Mouse (Mus musculus) right cerebral cortex, postnatal 25 days (tissue): ENCODE measurements around the gene Chrna3.

Source experiments
- DNase-seq: peaks from one replicate; pipeline ENCODE4 v3.0.0; 2022

Chrna3 gene

DNA sequence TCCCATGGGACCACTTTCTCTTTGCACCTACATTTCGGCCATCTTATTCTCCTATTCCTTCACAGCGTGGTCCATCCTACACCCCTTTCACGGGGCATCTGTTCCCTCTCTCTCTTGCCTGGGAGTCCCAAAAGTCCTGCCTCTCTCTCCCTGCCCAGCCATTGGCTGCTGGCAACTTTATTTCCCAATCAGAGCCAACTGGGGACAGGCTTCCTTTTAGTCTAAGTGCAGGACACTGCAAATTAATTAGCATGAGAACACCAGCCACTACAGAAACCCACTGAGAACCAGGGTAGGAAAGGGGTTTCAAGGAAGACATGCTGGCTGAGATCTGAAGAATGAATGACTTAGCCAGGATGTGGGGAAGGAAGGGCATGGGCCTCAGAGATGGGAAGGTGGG, 32.0 kb downstream of the Chrna3 start:
- no peak for DNase-seq

DNA sequence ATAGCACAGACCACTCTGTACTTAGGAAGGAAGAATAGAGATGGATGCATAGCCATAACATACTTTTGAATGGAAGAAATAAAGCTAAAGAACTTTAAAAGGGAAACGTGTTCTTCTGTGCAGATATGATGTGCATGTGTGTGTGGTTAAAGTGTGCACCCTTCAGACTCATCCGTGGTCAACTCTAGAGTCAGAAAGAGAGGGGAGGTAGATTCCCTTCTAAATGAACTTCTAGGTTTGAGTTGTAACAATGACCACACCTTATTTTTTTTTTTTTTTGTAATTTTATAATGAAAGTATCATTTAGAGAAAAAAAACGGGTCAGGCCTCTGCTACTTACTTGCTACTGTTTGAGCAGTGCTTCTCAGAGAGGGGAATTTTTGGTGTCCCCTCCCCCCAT, 36.0 kb downstream of the Chrna3 start:
- DNase-seq = no peak

DNA sequence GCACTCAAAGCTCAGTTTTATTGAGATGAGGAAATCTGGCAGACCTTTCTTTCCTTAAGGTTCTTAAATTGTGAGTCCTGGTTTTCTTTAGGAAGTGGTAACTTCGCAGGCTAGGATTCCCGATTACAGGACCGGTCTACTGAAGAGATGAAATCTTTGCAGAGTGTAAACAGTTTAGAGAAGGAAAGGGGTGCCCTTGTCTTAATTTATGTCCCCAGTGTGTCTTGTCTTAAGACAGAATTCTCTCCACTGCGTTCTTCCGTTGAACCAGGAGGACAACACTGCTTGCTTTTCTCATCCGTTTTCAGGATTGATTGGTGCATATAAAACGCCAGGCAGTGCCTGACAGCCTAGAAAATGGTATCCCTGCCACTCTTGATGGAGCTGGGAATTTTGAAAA, 44.0 kb downstream of the Chrna3 start:
- no peak for DNase-seq

DNA sequence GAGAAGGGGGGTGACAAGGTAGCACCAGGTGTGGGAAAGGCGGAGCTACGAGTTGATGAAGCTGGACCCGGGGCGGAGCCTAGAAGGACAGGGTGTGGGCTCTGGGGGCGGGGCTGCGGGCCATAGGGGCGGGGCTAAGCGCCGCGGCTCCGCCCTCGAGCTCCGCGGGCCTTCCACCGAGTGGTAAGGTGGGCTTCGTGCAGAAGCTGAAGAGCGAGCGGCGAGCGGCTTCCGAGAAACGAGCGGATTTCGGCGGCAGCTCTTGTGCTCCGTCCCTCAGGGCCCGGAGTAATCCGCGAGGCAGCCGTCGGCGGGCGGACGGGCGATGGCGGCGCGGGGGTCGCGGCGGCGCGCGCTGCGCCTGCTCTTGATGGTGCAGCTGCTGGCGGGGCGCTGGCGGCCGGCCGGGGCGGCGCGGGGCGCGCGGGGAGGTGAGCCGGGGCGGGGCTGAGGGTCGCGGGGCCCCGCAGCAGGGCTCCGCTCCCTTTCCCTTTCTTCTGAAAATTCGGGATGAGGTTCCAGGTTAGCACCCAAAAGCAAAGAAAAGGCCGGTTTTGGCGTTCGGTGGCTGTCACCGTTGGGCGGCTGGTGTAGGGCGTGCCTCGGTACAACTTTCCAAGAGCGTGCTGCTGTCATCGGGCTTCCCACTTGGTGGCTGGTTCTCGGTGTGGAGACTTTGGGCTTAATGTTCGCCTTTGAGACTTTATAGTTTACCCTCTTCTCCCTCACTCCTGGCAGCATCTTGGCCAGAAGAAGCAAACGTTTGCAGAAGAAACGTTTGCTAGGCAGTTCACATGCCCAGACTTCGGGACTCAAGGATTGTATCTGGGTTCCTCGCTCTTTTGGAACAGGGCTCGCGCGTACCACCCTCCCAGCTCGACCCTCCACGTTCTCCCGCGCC, 44.8 kb downstream of the Chrna3 start:
- DNase-seq = peak; percentile 12

DNA sequence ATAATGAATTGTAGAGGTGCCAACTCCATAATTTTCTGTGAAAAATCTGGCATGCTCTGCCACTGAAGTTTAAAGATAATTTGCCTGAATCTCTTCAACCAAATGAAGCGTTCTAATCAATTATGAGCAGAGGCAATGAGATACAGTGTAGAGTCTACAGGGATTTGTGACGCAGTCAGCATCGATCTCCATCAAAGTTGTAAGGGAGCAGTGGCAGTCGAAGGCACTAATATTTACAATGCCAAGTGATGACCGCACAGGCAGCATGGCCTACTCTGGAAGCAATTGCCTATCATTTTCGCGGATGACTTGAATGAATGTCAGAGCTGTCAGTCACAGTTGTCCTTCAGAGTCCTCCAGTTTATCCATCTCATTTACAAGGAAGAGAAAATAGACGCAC, 45.7 kb downstream of the Chrna3 start, which contains the start of gene Chrna5:
Gene Chrna5 (plus strand): TSS at position 207 of the 400 bp plus-strand sequence.
- DNase-seq = no peak

DNA sequence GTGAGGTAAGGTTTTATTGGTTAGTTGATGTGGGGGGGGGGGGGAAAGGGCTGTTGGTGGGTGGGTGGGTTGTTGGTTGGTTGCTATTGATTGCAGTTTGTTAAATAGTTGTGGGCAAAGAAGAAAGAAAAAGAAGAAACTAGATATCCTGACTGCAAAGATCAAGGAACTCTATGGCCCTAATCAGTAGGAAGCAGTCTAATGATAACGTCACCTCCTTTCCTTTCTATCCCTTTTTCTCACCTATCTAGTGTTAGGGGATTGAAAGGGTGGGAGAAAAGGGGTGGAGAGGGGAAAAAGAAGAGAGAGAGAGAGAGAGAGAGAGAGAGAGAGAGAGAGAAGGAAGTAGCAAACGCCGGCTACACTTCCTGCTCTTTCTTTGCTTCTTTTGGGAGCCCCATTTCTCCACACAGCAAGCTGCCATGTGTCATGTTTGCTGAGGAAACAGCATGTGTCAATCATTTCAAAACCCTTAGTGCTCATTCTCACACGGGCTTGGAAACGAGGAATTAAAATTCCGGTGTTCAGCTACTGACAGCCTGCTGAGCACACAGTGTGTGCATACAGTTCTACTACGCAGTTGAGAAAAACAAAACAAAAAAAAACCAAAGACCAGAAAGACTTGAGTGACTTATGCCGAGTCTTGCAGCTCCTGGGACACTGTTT, 56.3 kb downstream of the Chrna3 start:
- DNase-seq = no peak

DNA sequence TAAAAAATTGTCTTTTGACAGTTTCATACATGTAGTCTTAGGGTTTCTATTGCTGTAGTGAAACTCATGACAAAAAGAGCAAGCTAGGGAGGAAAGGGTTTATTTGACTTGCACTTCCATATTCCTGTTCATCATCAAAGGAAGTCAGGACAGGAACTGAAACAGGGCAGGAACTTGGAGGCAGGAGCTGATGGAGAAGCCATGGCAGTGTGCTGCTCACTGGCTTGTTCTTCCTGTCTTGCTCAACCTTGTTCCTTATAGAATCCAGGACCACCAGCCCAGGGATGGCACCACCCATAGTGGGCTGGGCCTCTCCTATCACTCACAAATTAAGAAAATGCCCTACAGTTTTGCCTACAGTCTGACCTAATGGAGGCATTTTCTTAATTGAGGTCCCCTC, 62.7 kb downstream of the Chrna3 start:
- DNase-seq = no peak

DNA sequence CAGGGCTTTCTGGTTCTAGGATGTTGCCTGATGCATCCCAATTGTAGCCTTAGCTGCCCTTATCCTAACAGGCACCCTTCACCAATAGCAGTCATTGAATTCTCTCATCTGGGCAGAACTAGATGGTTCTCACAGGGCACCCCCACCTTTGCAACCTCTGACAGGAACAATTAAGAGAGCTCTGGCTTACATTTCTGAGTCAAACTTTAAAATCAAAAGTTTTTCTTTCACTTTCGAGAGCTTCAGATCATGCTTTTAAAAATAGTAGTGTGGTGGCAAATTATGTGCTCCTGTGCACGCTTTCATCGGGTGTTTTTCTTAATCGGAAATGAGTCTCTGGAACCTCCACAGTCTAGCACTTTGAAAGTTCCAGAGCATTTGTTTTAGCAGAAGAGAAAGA, 65.3 kb downstream of the Chrna3 start:
- no peak for DNase-seq
